Mouse (Mus musculus): Measurements from ENCODE around the gene Slc47a2. TPM values are rescaled to one million over a fixed set of nuclear protein-coding genes. Genes with fewer than 3 reads are reported as not detected.

Gene Slc47a2
- polyA plus RNA-seq, 1 experiment from 2014 or later = not detected

DNA sequence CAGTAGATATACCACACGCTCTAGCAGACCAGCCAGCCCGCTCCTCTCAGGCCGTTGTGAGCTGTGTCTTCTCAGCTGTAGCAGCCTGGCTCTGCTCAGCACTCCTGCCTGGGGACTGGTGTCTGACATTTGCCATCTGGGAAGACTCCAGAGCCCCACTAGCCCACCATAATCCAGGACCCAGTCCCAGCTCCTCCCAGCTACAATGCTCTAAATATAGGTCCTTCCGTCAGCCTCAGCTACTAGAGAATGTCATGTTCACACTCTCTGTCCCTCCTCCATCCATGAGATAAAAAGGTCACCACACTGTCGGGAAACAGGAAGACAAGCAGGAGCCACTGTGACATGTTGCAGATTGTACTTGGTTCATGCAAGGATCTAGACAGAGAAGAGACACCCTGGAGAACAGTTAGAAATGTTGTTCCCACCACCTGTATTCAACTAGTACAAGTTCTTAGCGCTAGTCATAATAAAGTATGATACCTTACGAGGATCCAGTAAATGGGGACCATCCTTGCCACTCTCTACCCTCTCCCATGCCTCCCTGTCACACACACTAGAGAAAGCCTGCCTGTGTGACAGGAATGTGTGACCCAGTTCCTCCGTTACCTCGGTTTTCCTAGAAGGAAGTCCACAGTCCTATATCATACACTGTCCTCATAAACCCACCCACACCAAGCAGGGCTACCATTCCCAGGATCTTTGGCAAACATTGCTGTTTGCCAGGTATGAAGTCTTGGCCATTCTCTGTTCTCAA is 24.0 kb upstream of the Slc47a2 start:
- WGBS = 71% methylated on average over 9 of the region's 9 CpGs
- no peak overlapping the region for H3K4me3 ChIP-seq (ENCODE audit: low read length)
- no peak for ATAC-seq
- no peak overlapping the region for H3K4me2 ChIP-seq (ENCODE audit: low read depth, low read length)
- no peaks in the 10 kb centered on the region for H3K27me3 ChIP-seq (replicated peaks; ENCODE audit: control insufficient read depth, insufficient read depth, low read length)
- no peaks in the 10 kb centered on the region for H3K9me3 ChIP-seq (ENCODE audit: control insufficient read depth, low read length)
- no peak overlapping the region for H3K27ac ChIP-seq (ENCODE audit: low read length)
- no peaks in the 10 kb centered on the region for H3K36me3 ChIP-seq (ENCODE audit: control insufficient read depth, insufficient read depth, low read length)
- H3K4me1 ChIP-seq (ENCODE audit: control insufficient read depth, insufficient read depth, low read length) = no peaks in the 10 kb centered on the region
- no peak overlapping the region for H3K9ac ChIP-seq (ENCODE audit: low read depth, low read length)

- 62% methylated on average over 3 of the region's 3 CpGs for WGBS
- no peak overlapping the region for H3K27ac ChIP-seq (ENCODE audit: low read length)
- no peak overlapping the region for H3K4me2 ChIP-seq (ENCODE audit: low read depth, low read length)
- no peaks in the 10 kb centered on the region for H3K36me3 ChIP-seq (ENCODE audit: control insufficient read depth, insufficient read depth, low read length)
- no peaks in the 10 kb centered on the region for H3K27me3 ChIP-seq (replicated peaks; ENCODE audit: control insufficient read depth, insufficient read depth, low read length)
- no peaks in the 10 kb centered on the region for H3K4me1 ChIP-seq (ENCODE audit: control insufficient read depth, insufficient read depth, low read length)
- no peak overlapping the region for H3K9ac ChIP-seq (ENCODE audit: low read depth, low read length)
- no peak overlapping the region for H3K4me3 ChIP-seq (ENCODE audit: low read length)
- no peak for ATAC-seq
- no peaks in the 10 kb centered on the region for H3K9me3 ChIP-seq (ENCODE audit: control insufficient read depth, low read length)
Measured at GRCm38 (mm10) chr11:61365938-61366337, 23.3 kb upstream of the Slc47a2 start.

DNA sequence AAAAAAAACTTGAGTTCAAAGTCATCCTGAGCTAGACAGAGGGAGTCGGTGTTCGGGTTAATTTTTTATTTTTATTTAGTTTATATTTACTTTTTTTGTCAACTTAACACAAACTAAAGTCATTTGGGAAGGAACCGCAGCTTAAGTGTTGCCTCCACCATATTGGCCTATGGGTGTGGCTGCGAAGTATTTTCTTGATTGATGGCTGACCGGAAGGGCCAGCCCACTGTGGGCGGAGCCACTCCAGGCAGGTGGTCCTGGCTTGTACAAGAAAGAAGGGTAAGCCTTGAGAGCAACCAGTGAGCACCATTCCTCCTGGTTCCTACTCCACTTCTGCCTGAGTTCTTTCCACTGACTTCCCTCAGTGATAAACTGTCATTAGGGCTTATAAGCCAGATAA is 21.4 kb upstream of the Slc47a2 start:
- H3K4me1 ChIP-seq (ENCODE audit: control insufficient read depth, insufficient read depth, low read length) = no peaks in the 10 kb centered on the region
- no peak overlapping the region for H3K4me3 ChIP-seq (ENCODE audit: low read length)
- no peak for ATAC-seq
- H3K27ac ChIP-seq (ENCODE audit: low read length) = no peak overlapping the region
- no peak overlapping the region for H3K4me2 ChIP-seq (ENCODE audit: low read depth, low read length)
- H3K27me3 ChIP-seq (replicated peaks; ENCODE audit: control insufficient read depth, insufficient read depth, low read length) = no peaks in the 10 kb centered on the region
- H3K36me3 ChIP-seq (ENCODE audit: control insufficient read depth, insufficient read depth, low read length) = no peaks in the 10 kb centered on the region
- no peak overlapping the region for H3K9ac ChIP-seq (ENCODE audit: low read depth, low read length)
- no peaks in the 10 kb centered on the region for H3K9me3 ChIP-seq (ENCODE audit: control insufficient read depth, low read length)
- WGBS = 87% methylated on average over 6 of the region's 6 CpGs

DNA sequence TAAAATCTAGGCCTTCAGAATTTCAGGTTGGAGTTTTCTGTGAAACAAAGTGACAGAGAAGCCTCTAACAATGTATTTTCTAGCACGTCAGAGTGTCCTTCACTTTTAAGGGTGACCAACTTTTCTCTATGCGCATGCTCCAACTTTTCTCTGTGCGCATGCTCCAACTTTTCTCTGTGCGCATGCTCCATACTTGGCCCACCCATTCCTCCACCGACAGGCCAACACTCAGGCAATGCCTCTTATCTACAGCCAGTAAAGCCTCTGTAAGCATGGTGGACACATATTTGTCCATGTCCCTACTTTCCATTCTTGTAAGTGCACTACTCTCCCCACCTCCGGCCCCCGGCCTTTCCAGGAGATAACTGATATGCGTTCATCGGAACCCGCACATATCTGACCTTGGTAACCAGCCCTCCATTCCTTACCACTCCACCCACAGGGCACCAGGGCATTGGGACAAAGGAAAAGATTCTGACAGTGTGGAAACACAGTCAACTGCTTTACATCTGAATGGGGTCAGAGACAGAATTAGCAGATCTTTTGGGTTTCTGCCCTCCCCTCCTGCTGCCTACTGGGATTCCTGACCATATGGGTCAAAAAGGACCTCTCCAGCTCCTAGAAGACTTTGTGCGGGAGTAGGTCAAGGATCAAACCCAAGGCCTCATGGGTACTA is 19.0 kb upstream of the Slc47a2 start:
- H3K36me3 ChIP-seq (ENCODE audit: control insufficient read depth, insufficient read depth, low read length) = no peaks in the 10 kb centered on the region
- no peaks in the 10 kb centered on the region for H3K9me3 ChIP-seq (ENCODE audit: control insufficient read depth, low read length)
- no peak overlapping the region for H3K27ac ChIP-seq (ENCODE audit: low read length)
- no peaks in the 10 kb centered on the region for H3K4me1 ChIP-seq (ENCODE audit: control insufficient read depth, insufficient read depth, low read length)
- no peaks in the 10 kb centered on the region; the same call in 1 of the 2 replicates for H3K27me3 ChIP-seq (replicated peaks; ENCODE audit: control insufficient read depth, insufficient read depth, low read length)
- no peak for ATAC-seq
- no peak overlapping the region for H3K4me3 ChIP-seq (ENCODE audit: low read length)
- 82% methylated on average over 11 of the region's 11 CpGs for WGBS
- H3K9ac ChIP-seq (ENCODE audit: low read depth, low read length) = no peak overlapping the region
- H3K4me2 ChIP-seq (ENCODE audit: low read depth, low read length) = no peak overlapping the region

- 71% methylated on average over 9 of the region's 9 CpGs for WGBS
- Histone ChIP-seq H3K9me3 (ENCODE audit: control insufficient read depth, low read length) (no peaks in the 10 kb centered on the region), H3K4me2 (ENCODE audit: low read depth, low read length) (no peak overlapping the region), H3K36me3 (ENCODE audit: control insufficient read depth, insufficient read depth, low read length) (no peaks in the 10 kb centered on the region), H3K27me3 (replicated peaks; ENCODE audit: control insufficient read depth, insufficient read depth, low read length) (no peaks in the 10 kb centered on the region; the same call in 1 of the 2 replicates), H3K9ac (ENCODE audit: low read depth, low read length) (no peak overlapping the region), H3K4me1 (ENCODE audit: control insufficient read depth, insufficient read depth, low read length) (peaks cover 6% of the 10 kb centered on the region; the same call in 1 of the 2 replicates), H3K4me3 (ENCODE audit: low read length) (no peak overlapping the region), H3K27ac (ENCODE audit: low read length) (no peak overlapping the region)
- no peak for ATAC-seq
Measured at GRCm38 (mm10) chr11:61356600-61356999, 13.9 kb upstream of the Slc47a2 start.

DNA sequence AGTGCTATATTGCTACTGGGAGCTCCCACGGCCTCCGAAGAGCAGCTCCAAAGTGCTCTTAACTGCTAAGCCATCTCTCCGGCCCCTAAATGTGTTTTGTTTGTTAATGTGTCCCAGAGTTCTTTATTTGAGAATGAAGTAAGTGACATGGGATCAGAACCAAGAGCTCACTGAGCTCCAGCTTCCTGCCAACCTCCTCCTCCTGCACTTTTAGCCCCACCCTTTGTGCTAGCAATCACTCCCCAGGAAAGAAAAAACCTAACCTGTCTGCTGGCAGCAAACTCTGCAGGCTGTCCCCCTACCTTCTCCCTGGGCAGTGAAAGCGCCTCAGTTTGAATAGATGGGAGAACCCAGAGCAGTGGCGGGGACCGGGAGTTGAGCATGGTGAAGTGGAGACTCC is 13.5 kb upstream of the Slc47a2 start:
- no peaks in the 10 kb centered on the region; the same call in 1 of the 2 replicates for H3K27me3 ChIP-seq (replicated peaks; ENCODE audit: control insufficient read depth, insufficient read depth, low read length)
- H3K4me3 ChIP-seq (ENCODE audit: low read length) = no peak overlapping the region
- no peaks in the 10 kb centered on the region for H3K36me3 ChIP-seq (ENCODE audit: control insufficient read depth, insufficient read depth, low read length)
- H3K9me3 ChIP-seq (ENCODE audit: control insufficient read depth, low read length) = no peaks in the 10 kb centered on the region
- no peak overlapping the region for H3K9ac ChIP-seq (ENCODE audit: low read depth, low read length)
- no peak overlapping the region for H3K27ac ChIP-seq (ENCODE audit: low read length)
- H3K4me2 ChIP-seq (ENCODE audit: low read depth, low read length) = no peak overlapping the region
- WGBS = 72% methylated on average over 6 of the region's 6 CpGs
- ATAC-seq = no peak
- H3K4me1 ChIP-seq (ENCODE audit: control insufficient read depth, insufficient read depth, low read length) = peaks cover 6% of the 10 kb centered on the region; the same call in 1 of the 2 replicates

DNA sequence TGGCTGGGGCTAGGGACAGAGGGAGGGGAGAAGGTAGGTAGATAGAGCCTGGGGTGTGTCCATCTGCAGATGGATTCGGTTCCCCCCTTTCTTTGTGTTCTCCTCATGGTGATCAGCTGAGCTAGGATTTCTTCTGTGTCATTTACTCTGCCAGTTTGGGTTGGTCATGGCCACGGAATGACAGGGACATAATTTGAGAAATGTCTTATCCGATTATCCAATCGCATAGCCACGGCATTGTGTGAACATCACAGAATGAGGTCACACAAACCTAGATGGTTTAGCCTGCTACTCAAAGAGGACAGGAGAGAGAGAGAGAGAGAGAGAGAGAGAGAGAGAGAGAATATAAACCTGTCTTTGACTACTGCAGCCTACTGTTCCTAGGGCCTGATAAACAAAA is 12.7 kb upstream of the Slc47a2 start:
- Histone ChIP-seq H3K27ac (ENCODE audit: low read length) (no peak overlapping the region), H3K9ac (ENCODE audit: low read depth, low read length) (no peak overlapping the region), H3K9me3 (ENCODE audit: control insufficient read depth, low read length) (no peaks in the 10 kb centered on the region), H3K4me1 (ENCODE audit: control insufficient read depth, insufficient read depth, low read length) (peaks cover 6% of the 10 kb centered on the region; the same call in 1 of the 2 replicates), H3K4me3 (ENCODE audit: low read length) (no peak overlapping the region), H3K36me3 (ENCODE audit: control insufficient read depth, insufficient read depth, low read length) (no peaks in the 10 kb centered on the region), H3K27me3 (replicated peaks; ENCODE audit: control insufficient read depth, insufficient read depth, low read length) (no peaks in the 10 kb centered on the region; the same call in 1 of the 2 replicates), H3K4me2 (ENCODE audit: low read depth, low read length) (no peak overlapping the region)
- ATAC-seq = no peak
- 76% methylated on average over 5 of the region's 5 CpGs for WGBS

DNA sequence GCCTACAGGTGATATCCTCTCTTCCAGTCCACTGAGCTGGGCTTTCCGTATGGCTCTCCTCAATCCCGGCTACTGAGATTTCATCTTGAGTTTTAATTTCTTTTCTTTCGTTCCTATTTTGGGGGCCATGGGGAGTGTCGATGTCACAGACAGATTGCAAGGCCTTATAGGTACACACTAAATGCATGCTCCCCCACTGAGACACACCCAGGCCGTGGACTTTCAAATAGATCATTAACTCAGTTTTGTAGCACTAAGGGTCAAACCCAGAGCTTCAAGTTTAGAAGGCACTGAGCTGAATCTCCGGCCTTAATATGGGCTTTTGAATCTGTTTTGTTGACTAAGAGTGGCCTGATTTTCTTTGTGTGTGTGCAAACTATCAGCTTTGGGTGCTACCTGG is 11.7 kb upstream of the Slc47a2 start:
- Histone ChIP-seq H3K4me1 (ENCODE audit: control insufficient read depth, insufficient read depth, low read length) (peaks cover 6% of the 10 kb centered on the region; the same call in 1 of the 2 replicates), H3K9ac (ENCODE audit: low read depth, low read length) (no peak overlapping the region), H3K27ac (ENCODE audit: low read length) (no peak overlapping the region), H3K4me3 (ENCODE audit: low read length) (no peak overlapping the region), H3K9me3 (ENCODE audit: control insufficient read depth, low read length) (no peaks in the 10 kb centered on the region), H3K36me3 (ENCODE audit: control insufficient read depth, insufficient read depth, low read length) (no peaks in the 10 kb centered on the region), H3K27me3 (replicated peaks; ENCODE audit: control insufficient read depth, insufficient read depth, low read length) (no peaks in the 10 kb centered on the region; the same call in 1 of the 2 replicates), H3K4me2 (ENCODE audit: low read depth, low read length) (0 out of 2 replicates have a peak overlapping the region, but pooled peaks have one; percentile 4)
- WGBS = 56% methylated on average over 6 of the region's 6 CpGs
- ATAC-seq = peak; percentile 44; the same call in 1 of the 2 replicates

DNA sequence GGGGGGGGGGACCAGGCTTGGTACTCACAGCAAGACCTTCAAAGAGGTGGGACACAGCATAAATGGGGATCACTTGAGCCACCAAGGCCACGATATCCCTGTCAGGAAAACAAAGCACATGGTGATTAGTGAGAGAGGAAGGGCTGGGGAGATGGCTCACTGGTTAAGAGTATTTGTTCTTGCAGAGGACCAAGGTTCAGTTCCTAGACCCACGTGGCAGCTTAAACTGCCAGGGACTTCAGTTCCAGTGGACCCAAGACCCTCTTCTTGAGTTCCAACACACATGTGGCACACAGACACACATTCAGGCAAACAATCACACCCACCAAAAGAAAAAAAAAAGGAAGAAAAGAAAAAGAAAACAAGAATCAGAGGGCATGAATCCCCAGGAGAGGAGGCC is 10.4 kb upstream of the Slc47a2 start:
- ATAC-seq = no peak
- H3K9me3 ChIP-seq (ENCODE audit: control insufficient read depth, low read length) = no peaks in the 10 kb centered on the region
- H3K36me3 ChIP-seq (ENCODE audit: control insufficient read depth, insufficient read depth, low read length) = no peaks in the 10 kb centered on the region
- H3K27ac ChIP-seq (ENCODE audit: low read length) = no peak overlapping the region
- H3K4me2 ChIP-seq (ENCODE audit: low read depth, low read length) = no peak overlapping the region
- H3K4me1 ChIP-seq (ENCODE audit: control insufficient read depth, insufficient read depth, low read length) = peaks cover 6% of the 10 kb centered on the region; the same call in 1 of the 2 replicates
- H3K4me3 ChIP-seq (ENCODE audit: low read length) = no peak overlapping the region
- 72% methylated on average over 2 of the region's 2 CpGs for WGBS
- H3K27me3 ChIP-seq (replicated peaks; ENCODE audit: control insufficient read depth, insufficient read depth, low read length) = no peaks in the 10 kb centered on the region
- no peak overlapping the region for H3K9ac ChIP-seq (ENCODE audit: low read depth, low read length)

Measured in intestine, embryonic 16.5 days (tissue).